Mouse (Mus musculus): Measurements from ENCODE around the gene S100a7a. TPM values are rescaled to one million over a fixed set of nuclear protein-coding genes. Genes with fewer than 3 reads are reported as not detected.

The S100a7a gene
- total and polyA plus RNA-seq, 2 experiments = not detected

DNA sequence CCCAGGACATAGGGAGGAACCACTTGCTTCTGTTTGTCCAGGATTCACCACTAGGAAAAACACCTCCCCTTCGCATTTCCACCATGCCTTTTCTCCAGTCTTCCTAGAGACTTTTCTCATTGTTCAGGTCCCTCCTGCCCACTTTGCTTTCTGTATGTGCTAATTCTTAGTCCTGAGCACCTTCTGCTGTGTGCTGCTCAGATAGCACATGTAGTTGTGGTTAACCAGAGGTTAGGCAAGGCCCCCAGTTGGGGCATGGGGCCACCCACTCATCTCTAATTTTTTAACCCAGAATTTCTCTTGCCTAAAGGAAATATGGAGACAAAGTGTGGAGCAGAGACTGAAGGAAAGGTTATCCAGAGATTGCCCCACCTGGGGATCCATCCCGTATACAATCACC is 48.4 kb downstream of the S100a7a start:
- Histone ChIP-seq H3K79me2 (ENCODE audit: control insufficient read depth, insufficient read depth, low read length) (no peaks in the 10 kb centered on the region), H3K4me1 (ENCODE audit: control insufficient read depth, insufficient read depth, low read length) (no peaks in the 10 kb centered on the region), H3K27ac (replicated peaks; ENCODE audit: insufficient read depth, low read depth, low read length) (no peak overlapping the region), H3K4me3 (ENCODE audit: insufficient read depth, low read depth, low read length) (no peak overlapping the region), H3K36me3 (ENCODE audit: control insufficient read depth, insufficient read depth, low read length) (no peaks in the 10 kb centered on the region), H3K27me3 (ENCODE audit: control insufficient read depth, insufficient read depth, low read length) (no peaks in the 10 kb centered on the region), H3K9ac (ENCODE audit: low read depth, low read length) (no peak overlapping the region)
- TF ChIP-seq POLR2A (IDR thresholded peaks at IDR 0.05; ENCODE audit: extremely low read depth, insufficient read depth, low read length) = no peak
- TF ChIP-seq CTCF (IDR thresholded peaks at IDR 0.05; ENCODE audit: low read depth, low read length) = no peak
- WGBS = 84% methylated on average over 2 of the region's 2 CpGs
- no peak for DNase-seq (ENCODE audit: extremely low read depth, low read depth, low spot score)

Other genes with a start within 250 kb of the S100a7a start
- gene Ints3, start 220.4 kb upstream of the S100a7a start, total RNA-seq (2014; rRNA removed) = 8.9 and 11.3 TPM in 2 replicates
- 11.4 and 12.4 TPM in 2 replicates for gene Ints3, start 220.4 kb upstream of the S100a7a start, polyA plus RNA-seq (2012; rRNA removed)
- gene Npr1, start 188.2 kb upstream of the S100a7a start, total RNA-seq (2014; rRNA removed) = 5.6 and 8.3 TPM in 2 replicates
- gene Npr1, start 188.2 kb upstream of the S100a7a start, polyA plus RNA-seq (2012; rRNA removed) = 10.2 and 13.2 TPM in 2 replicates
- 13.2 and 16.0 TPM in 2 replicates for gene Ilf2, start 177.9 kb upstream of the S100a7a start, total RNA-seq (2014; rRNA removed)
- 6.5 and 6.9 TPM in 2 replicates for gene Ilf2, start 177.9 kb upstream of the S100a7a start, polyA plus RNA-seq (2012; rRNA removed)
- gene Snapin, start 163.0 kb upstream of the S100a7a start, total RNA-seq (2014; rRNA removed) = 12.8 and 18.5 TPM in 2 replicates
- 10.4 and 10.6 TPM in 2 replicates for gene Snapin, start 163.0 kb upstream of the S100a7a start, polyA plus RNA-seq (2012; rRNA removed)
- 30.9 and 31.0 TPM in 2 replicates for gene Chtop, start 144.5 kb upstream of the S100a7a start, total RNA-seq (2014; rRNA removed)
- gene Chtop, start 144.5 kb upstream of the S100a7a start, polyA plus RNA-seq (2012; rRNA removed) = 23.5 and 24.9 TPM in 2 replicates
- 115 and 123 TPM in 2 replicates for gene S100a1, start 139.6 kb upstream of the S100a7a start, total RNA-seq (2014; rRNA removed)
- 241 and 335 TPM in 2 replicates for gene S100a1, start 139.6 kb upstream of the S100a7a start, polyA plus RNA-seq (2012; rRNA removed)
- 70.7 and 81.7 TPM in 2 replicates for gene S100a13, start 139.6 kb upstream of the S100a7a start, total RNA-seq (2014; rRNA removed)
- 40.2 and 40.5 TPM in 2 replicates for gene S100a13, start 139.6 kb upstream of the S100a7a start, polyA plus RNA-seq (2012; rRNA removed)
- not detected in 2 replicates for gene S100a14, start 127.2 kb upstream of the S100a7a start, total RNA-seq (2014; rRNA removed)
- gene S100a14, start 127.2 kb upstream of the S100a7a start, polyA plus RNA-seq (2012; rRNA removed) = not detected in 2 replicates
- 38.0 and 40.7 TPM in 2 replicates for gene S100a16, start 116.8 kb upstream of the S100a7a start, total RNA-seq (2014; rRNA removed)
- 40.1 and 55.0 TPM in 2 replicates for gene S100a16, start 116.8 kb upstream of the S100a7a start, polyA plus RNA-seq (2012; rRNA removed)
- not detected in 2 replicates for gene S100a3, start 93.4 kb upstream of the S100a7a start, total RNA-seq (2014; rRNA removed)
- not detected in 2 replicates for gene S100a3, start 93.4 kb upstream of the S100a7a start, polyA plus RNA-seq (2012; rRNA removed)
- gene S100a2, start 63.8 kb upstream of the S100a7a start, total RNA-seq (2014; rRNA removed) = not detected in 2 replicates
- gene S100a2, start 63.8 kb upstream of the S100a7a start, polyA plus RNA-seq (2012; rRNA removed) = not detected in 2 replicates
- gene Gm42674, start 52.1 kb upstream of the S100a7a start, total RNA-seq (2014; rRNA removed) = not detected in 2 replicates
- not detected in 2 replicates for gene Gm42674, start 52.1 kb upstream of the S100a7a start, polyA plus RNA-seq (2012; rRNA removed)
- 2.8 and 2.9 TPM in 2 replicates for gene S100a4, start 50.2 kb upstream of the S100a7a start, total RNA-seq (2014; rRNA removed)
- gene S100a4, start 50.2 kb upstream of the S100a7a start, polyA plus RNA-seq (2012; rRNA removed) = 0.87 and 1.0 TPM in 2 replicates
- not detected in 2 replicates for gene S100a5, start 45.5 kb upstream of the S100a7a start, total RNA-seq (2014; rRNA removed)
- not detected in 2 replicates for gene S100a5, start 45.5 kb upstream of the S100a7a start, polyA plus RNA-seq (2012; rRNA removed)
- 2.4 and 3.6 TPM in 2 replicates for gene S100a6, start 41.1 kb upstream of the S100a7a start, total RNA-seq (2014; rRNA removed)
- 4.7 and 8.1 TPM in 2 replicates for gene S100a6, start 41.1 kb upstream of the S100a7a start, polyA plus RNA-seq (2012; rRNA removed)
- gene S100a8, start 15.0 kb downstream of the S100a7a start, total RNA-seq (2014; rRNA removed) = 1.4 and 1.7 TPM in 2 replicates
- 0.54 and 0.90 TPM in 2 replicates for gene S100a8, start 15.0 kb downstream of the S100a7a start, polyA plus RNA-seq (2012; rRNA removed)
- 2.6 and 3.6 TPM in 2 replicates for gene S100a9, start 41.7 kb downstream of the S100a7a start, total RNA-seq (2014; rRNA removed)
- 0.76 and 0.92 TPM in 2 replicates for gene S100a9, start 41.7 kb downstream of the S100a7a start, polyA plus RNA-seq (2012; rRNA removed)
- gene Pglyrp4, start 72.9 kb downstream of the S100a7a start, total RNA-seq (2014; rRNA removed) = not detected in 2 replicates
- gene Pglyrp4, start 72.9 kb downstream of the S100a7a start, polyA plus RNA-seq (2012; rRNA removed) = not detected in 2 replicates
- not detected in 2 replicates for gene Gm5849, start 123.9 kb downstream of the S100a7a start, total RNA-seq (2014; rRNA removed)
- not detected in 2 replicates for gene Gm5849, start 123.9 kb downstream of the S100a7a start, polyA plus RNA-seq (2012; rRNA removed)

Data from liver, adult 2 months (tissue).